Mouse (Mus musculus) kidney, adult 9 months (tissue): ENCODE measurements around the gene Ppt2.
A peak's percentile ranks its signal among the peaks of the same experiment; 100 is the strongest.

ENCODE experiments used
- DNase-seq: peaks from one replicate; pipeline ENCODE4 v3.0.0; 2022

Ppt2 gene

GRCm38 (mm10) chr17:34627943-34628643 lies at the start of gene Ppt2:
Ppt2 (minus strand) TSS chr17:34628510.
- DNase-seq, result peak; percentile 89

GRCm38 (mm10) chr17:34676671-34677070 lies 48.4 kb upstream of the Ppt2 start:
- no peak for DNase-seq

- DNase-seq, result peak; percentile 85
Observed at GRCm38 (mm10) chr17:34676093-34676460, 47.8 kb upstream of the Ppt2 start.

GRCm38 (mm10) chr17:34675205-34676092 lies 47.1 kb upstream of the Ppt2 start:
- no peak for DNase-seq

GRCm38 (mm10) chr17:34674524-34675204 lies 46.4 kb upstream of the Ppt2 start:
- no peak for DNase-seq

GRCm38 (mm10) chr17:34673139-34673538 lies 44.8 kb upstream of the Ppt2 start:
- no peak for DNase-seq

GRCm38 (mm10) chr17:34672246-34672792 lies 44.0 kb upstream of the Ppt2 start:
- no peak for DNase-seq

- DNase-seq, result no peak
Observed at GRCm38 (mm10) chr17:34671151-34672066, 43.1 kb upstream of the Ppt2 start.

GRCm38 (mm10) chr17:34670235-34670634 lies 41.9 kb upstream of the Ppt2 start, which contains the start of gene Tnxb:
Tnxb (plus strand) TSS chr17:34670535.
- no peak for DNase-seq

- no peak for DNase-seq
Observed at GRCm38 (mm10) chr17:34664472-34664871, 36.2 kb upstream of the Ppt2 start.

- no peak for DNase-seq
Observed at GRCm38 (mm10) chr17:34663558-34663957, 35.2 kb upstream of the Ppt2 start.

- no peak for DNase-seq
Observed at GRCm38 (mm10) chr17:34662978-34663377, 34.7 kb upstream of the Ppt2 start.

- DNase-seq, result no peak
Observed at GRCm38 (mm10) chr17:34662468-34662867, 34.2 kb upstream of the Ppt2 start.

- DNase-seq, result peak; percentile 71
Observed at GRCm38 (mm10) chr17:34661121-34661591, 32.8 kb upstream of the Ppt2 start.

- DNase-seq, result no peak
Observed at GRCm38 (mm10) chr17:34660259-34660820, 32.0 kb upstream of the Ppt2 start.

- DNase-seq, result no peak
Observed at GRCm38 (mm10) chr17:34659897-34660214, 31.5 kb upstream of the Ppt2 start.

GRCm38 (mm10) chr17:34659181-34659896 lies 31.0 kb upstream of the Ppt2 start:
- peak; percentile 54 for DNase-seq

- DNase-seq, result no peak
Observed at GRCm38 (mm10) chr17:34658591-34658990, 30.3 kb upstream of the Ppt2 start.

GRCm38 (mm10) chr17:34658145-34658544 lies 29.8 kb upstream of the Ppt2 start:
- DNase-seq, result no peak

- DNase-seq, result peak; percentile 19
Observed at GRCm38 (mm10) chr17:34657271-34657670, 29.0 kb upstream of the Ppt2 start.

- no peak for DNase-seq
Observed at GRCm38 (mm10) chr17:34656666-34657065, 28.4 kb upstream of the Ppt2 start.
